Mouse (Mus musculus) bone marrow macrophage, adult 2 months (primary cell): Measurements from ENCODE around the gene Iqce. TPM values are rescaled to one million over a fixed set of nuclear protein-coding genes. Genes with fewer than 3 reads are reported as not detected.

Experiments
- H3K27ac ChIP-seq: 2 replicates; pipeline ENCODE4 v1.5.1; 2012; ENCODE audit warnings: low read depth, low read length; ENCODE audit not compliant: insufficient read depth
- H3K4me1 ChIP-seq: 2 replicates; pipeline ENCODE4 v1.6.1; 2012; ENCODE audit warnings: low read length; ENCODE audit not compliant: control insufficient read depth, insufficient read depth
- H3K4me3 ChIP-seq: 2 replicates; pipeline ENCODE4 v1.5.1; 2012; ENCODE audit warnings: mild to moderate bottlenecking, low read length, moderate library complexity; ENCODE audit not compliant: insufficient read depth
- CTCF ChIP-seq: IDR thresholded peaks from 2 replicates; pipeline ENCODE4 v1.5.1; 2012; ENCODE audit warnings: low read depth, mild to moderate bottlenecking, low read length, moderate library complexity
- POLR2A ChIP-seq: IDR thresholded peaks from 2 replicates; pipeline ENCODE4 v1.6.1; 2012; ENCODE audit warnings: mild to moderate bottlenecking, low read depth, low read length, borderline replicate concordance
- polyA plus RNA-seq: library from polyadenylated mRNA; stranded (reverse); fragments of >200 nt; gene quantifications from 2 replicates; pipeline ENCODE4 v1.2.4, GENCODE M21; 2012; ENCODE audit not compliant: missing spikeins, insufficient read depth, insufficient read length

Gene Iqce
- polyA plus RNA-seq, 1 experiment, result 38.3 TPM

- H3K27ac ChIP-seq, result no peak within 1 kb of the TSS
- H3K4me1 ChIP-seq, result peaks cover 26% of the 10 kb centered on the region
- TF ChIP-seq CTCF (no peak), POLR2A (no peak)
These were observed 53.6 kb downstream of the Iqce start, which contains the start of gene Ttyh3 for GRCm38 (mm10) chr5:140648519-140649100. Gene Ttyh3, minus strand, starts transcription at chr5:140649031.

DNA sequence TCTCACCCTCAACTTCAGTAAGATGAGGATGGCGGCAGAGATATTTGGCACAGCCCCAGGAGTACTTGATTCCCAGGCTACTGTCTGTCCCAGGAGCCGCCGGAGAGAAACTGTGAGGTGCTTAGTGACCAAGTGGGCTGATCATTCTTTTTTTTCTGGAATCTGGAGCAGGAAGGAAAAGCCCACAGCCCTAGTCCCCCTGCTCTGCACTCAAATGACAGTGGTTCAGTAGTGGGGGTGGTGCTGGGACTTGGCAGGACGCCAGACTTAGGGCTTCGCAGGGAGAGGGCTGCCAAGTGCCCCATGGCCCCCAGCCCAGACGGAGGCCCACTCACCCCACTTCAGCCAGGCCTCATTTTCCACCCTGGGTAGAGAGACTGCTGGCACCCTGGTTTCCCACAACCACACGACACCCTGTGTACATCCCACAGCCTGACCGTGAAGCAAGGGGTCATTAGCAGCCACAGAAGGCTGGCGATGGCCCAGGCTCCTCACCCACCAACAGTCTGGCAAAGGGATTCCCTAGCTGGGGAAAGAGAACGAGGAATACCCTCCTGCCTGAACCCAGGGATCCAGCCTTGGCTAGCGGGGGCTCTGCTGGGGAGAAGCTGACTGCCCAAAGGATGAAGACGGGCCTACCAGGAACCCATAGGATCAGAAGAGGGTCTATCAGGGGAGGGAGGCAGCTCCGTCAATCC lies 54.2 kb downstream of the Iqce start:
- H3K27ac ChIP-seq, result no peak overlapping the region

More at GRCm38 (mm10) chr5:140648519-140649100, 53.6 kb downstream of the Iqce start, which contains the start of gene Ttyh3:
- peak within 1 kb of the TSS; percentile 85 for H3K4me3 ChIP-seq

GRCm38 (mm10) chr5:140647031-140647760 lies 55.0 kb downstream of the Iqce start:
- H3K27ac ChIP-seq, result no peak overlapping the region
- TF ChIP-seq CTCF, result no peak
- no peak for TF ChIP-seq POLR2A
- H3K4me3 ChIP-seq, result peak overlapping the region; percentile 85
- peaks cover 38% of the 10 kb centered on the region for H3K4me1 ChIP-seq

More for the DNA sequence above, 54.2 kb downstream of the Iqce start:
- TF ChIP-seq CTCF (no peak), POLR2A (no peak)
- Histone ChIP-seq H3K4me1 (peaks cover 31% of the 10 kb centered on the region), H3K4me3 (peak overlapping the region; percentile 85)

- Histone ChIP-seq H3K4me1 (peaks cover 37% of the 10 kb centered on the region), H3K4me3 (no peak overlapping the region), H3K27ac (no peak overlapping the region)
- TF ChIP-seq POLR2A, result no peak
- TF ChIP-seq CTCF, result no peak
These were observed 56.0 kb downstream of the Iqce start for GRCm38 (mm10) chr5:140646171-140646570.

GRCm38 (mm10) chr5:140645454-140645853 lies 56.7 kb downstream of the Iqce start:
- H3K4me3 ChIP-seq, result no peak overlapping the region
- peaks cover 41% of the 10 kb centered on the region for H3K4me1 ChIP-seq
- no peak overlapping the region for H3K27ac ChIP-seq
- TF ChIP-seq POLR2A (no peak), CTCF (no peak)

GRCm38 (mm10) chr5:140644702-140645201 lies 57.4 kb downstream of the Iqce start:
- no peak overlapping the region for H3K4me3 ChIP-seq
- H3K4me1 ChIP-seq, result peaks cover 45% of the 10 kb centered on the region
- no peak for TF ChIP-seq POLR2A
- H3K27ac ChIP-seq, result no peak overlapping the region

GRCm38 (mm10) chr5:140644263-140644662 lies 57.9 kb downstream of the Iqce start:
- Histone ChIP-seq H3K4me3 (no peak overlapping the region), H3K27ac (no peak overlapping the region), H3K4me1 (peaks cover 42% of the 10 kb centered on the region)
- TF ChIP-seq POLR2A (no peak), CTCF (no peak)

DNA sequence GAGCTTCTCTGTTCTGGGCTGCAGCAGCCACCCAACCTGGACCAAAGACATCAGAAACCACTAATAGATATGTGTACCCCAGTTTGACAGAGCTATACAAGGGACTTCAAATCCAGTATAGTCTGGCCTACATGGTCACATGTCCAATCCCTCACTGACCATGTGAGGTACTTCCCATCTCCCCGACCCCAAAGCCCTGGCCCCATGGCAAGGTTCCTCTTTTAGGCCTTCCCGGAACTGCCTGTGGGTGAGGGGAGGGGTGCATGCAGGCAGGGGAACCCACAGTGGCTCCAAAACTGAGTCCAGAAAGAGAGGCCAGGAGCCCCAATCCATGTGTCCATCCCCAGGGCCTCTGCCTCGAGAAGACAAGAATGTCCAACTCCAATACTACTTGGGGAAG lies 60.1 kb downstream of the Iqce start:
- H3K4me1 ChIP-seq, result peaks cover 40% of the 10 kb centered on the region

DNA sequence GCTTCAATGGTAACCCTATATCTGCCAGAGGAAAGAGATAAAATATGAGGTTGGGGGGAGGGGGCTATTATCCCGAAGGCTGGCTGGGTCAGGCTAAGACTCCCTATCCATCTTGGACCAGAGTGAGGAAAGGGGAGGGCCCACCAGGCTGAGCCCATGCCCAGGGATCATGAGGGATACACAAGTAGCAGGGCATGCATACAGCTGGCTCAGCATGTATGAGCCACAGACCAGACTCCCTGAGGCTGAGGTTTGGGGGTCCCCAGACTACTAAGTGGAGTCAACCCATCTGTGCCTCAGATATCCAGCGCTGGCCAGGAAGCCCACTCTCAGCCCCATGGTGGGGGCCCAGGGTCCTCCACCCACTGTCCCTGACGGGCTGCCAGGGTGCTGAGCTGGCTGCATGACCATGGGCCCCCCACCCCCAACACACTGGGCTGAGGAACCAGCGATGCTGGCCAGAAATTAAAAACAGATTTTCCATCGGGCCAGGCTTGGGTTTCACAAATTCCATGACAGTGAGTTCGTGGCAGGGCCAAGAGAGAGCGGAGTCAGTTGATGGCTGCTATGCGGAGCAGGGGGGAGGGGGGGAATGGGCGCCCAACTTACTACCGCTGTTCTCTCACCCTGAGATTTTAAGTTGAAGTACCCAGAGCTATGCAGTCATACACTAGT lies 60.8 kb downstream of the Iqce start:
- H3K4me1 ChIP-seq, result peaks cover 45% of the 10 kb centered on the region
- no peak for TF ChIP-seq POLR2A
- peak; percentile 25; the same call in 1 of the 2 replicates for TF ChIP-seq CTCF
- H3K27ac ChIP-seq, result peak overlapping the region; percentile 94
- no peak overlapping the region for H3K4me3 ChIP-seq

More for the DNA sequence above, 60.1 kb downstream of the Iqce start:
- Histone ChIP-seq H3K4me3 (no peak overlapping the region), H3K27ac (peak overlapping the region; percentile 94)
- TF ChIP-seq CTCF (no peak), POLR2A (no peak)
